Mouse (Mus musculus): ENCODE results near the gene Iqgap2. TPM values are rescaled to one million over a fixed set of nuclear protein-coding genes. Genes with fewer than 3 reads are reported as not detected.
A peak's percentile ranks its signal among the peaks of the same experiment; 100 is the strongest.

Iqgap2 gene
- polyA plus RNA-seq, 1 experiment from 2014 or later, result 4.8 TPM

GRCm38 (mm10) chr13:95807106-95807750, 84.5 kb downstream of the Iqgap2 start:
- Histone ChIP-seq H3K4me3 (replicated peaks; ENCODE audit: low read depth, low read length) (no peak overlapping the region), H3K4me1 (ENCODE audit: control insufficient read depth, insufficient read depth, low read length) (peaks cover 25% of the 10 kb centered on the region), H3K4me2 (ENCODE audit: low read length) (peak overlapping the region; percentile 34; the same call in 1 of the 2 replicates), H3K9ac (replicated peaks; ENCODE audit: low read length) (no peak overlapping the region), H3K27ac (replicated peaks; ENCODE audit: low read depth, low read length) (peak overlapping the region; percentile 58), H3K36me3 (ENCODE audit: control insufficient read depth, insufficient read depth, low read length) (no peaks in the 10 kb centered on the region), H3K27me3 (ENCODE audit: control insufficient read depth, insufficient read depth, low read length) (no peaks in the 10 kb centered on the region), H3K9me3 (ENCODE audit: control insufficient read depth, low read length) (no peaks in the 10 kb centered on the region)
- peak; percentile 95 for ATAC-seq (ENCODE audit: low FRiP score, low TSS enrichment)
- 3% methylated on average over 5 of the region's 5 CpGs for WGBS
- peak; percentile 88 for DNase-seq

- H3K4me1 ChIP-seq (ENCODE audit: control insufficient read depth, insufficient read depth, low read length), result peaks cover 25% of the 10 kb centered on the region
- no peak for ATAC-seq (ENCODE audit: low FRiP score, low TSS enrichment)
Observed at GRCm38 (mm10) chr13:95805469-95806166, 86.1 kb downstream of the Iqgap2 start.

GRCm38 (mm10) chr13:95804113-95804512, 87.6 kb downstream of the Iqgap2 start:
- no peaks in the 10 kb centered on the region for H3K9me3 ChIP-seq (ENCODE audit: control insufficient read depth, low read length)
- ATAC-seq (ENCODE audit: low FRiP score, low TSS enrichment), result no peak
- no peaks in the 10 kb centered on the region for H3K27me3 ChIP-seq (ENCODE audit: control insufficient read depth, insufficient read depth, low read length)
- WGBS, result 90% methylated on average over 6 of the region's 6 CpGs
- H3K4me1 ChIP-seq (ENCODE audit: control insufficient read depth, insufficient read depth, low read length), result peaks cover 25% of the 10 kb centered on the region
- no peak overlapping the region for H3K27ac ChIP-seq (replicated peaks; ENCODE audit: low read depth, low read length)
- H3K4me3 ChIP-seq (replicated peaks; ENCODE audit: low read depth, low read length), result no peak overlapping the region
- no peak overlapping the region for H3K9ac ChIP-seq (replicated peaks; ENCODE audit: low read length)
- DNase-seq, result no peak
- no peak overlapping the region for H3K4me2 ChIP-seq (ENCODE audit: low read length)
- H3K36me3 ChIP-seq (ENCODE audit: control insufficient read depth, insufficient read depth, low read length), result no peaks in the 10 kb centered on the region

More at GRCm38 (mm10) chr13:95805469-95806166, 86.1 kb downstream of the Iqgap2 start:
- Histone ChIP-seq H3K4me3 (replicated peaks; ENCODE audit: low read depth, low read length) (no peak overlapping the region), H3K9ac (replicated peaks; ENCODE audit: low read length) (no peak overlapping the region), H3K27ac (replicated peaks; ENCODE audit: low read depth, low read length) (no peak overlapping the region), H3K4me2 (ENCODE audit: low read length) (no peak overlapping the region), H3K27me3 (ENCODE audit: control insufficient read depth, insufficient read depth, low read length) (no peaks in the 10 kb centered on the region), H3K36me3 (ENCODE audit: control insufficient read depth, insufficient read depth, low read length) (no peaks in the 10 kb centered on the region), H3K9me3 (ENCODE audit: control insufficient read depth, low read length) (no peaks in the 10 kb centered on the region)
- 56% methylated on average over 13 of the region's 13 CpGs for WGBS
- DNase-seq, result no peak

GRCm38 (mm10) chr13:95800925-95801324, 90.8 kb downstream of the Iqgap2 start:
- Histone ChIP-seq H3K27me3 (ENCODE audit: control insufficient read depth, insufficient read depth, low read length) (no peaks in the 10 kb centered on the region), H3K9ac (replicated peaks; ENCODE audit: low read length) (no peak overlapping the region), H3K27ac (replicated peaks; ENCODE audit: low read depth, low read length) (no peak overlapping the region), H3K36me3 (ENCODE audit: control insufficient read depth, insufficient read depth, low read length) (no peaks in the 10 kb centered on the region), H3K9me3 (ENCODE audit: control insufficient read depth, low read length) (no peaks in the 10 kb centered on the region), H3K4me2 (ENCODE audit: low read length) (no peak overlapping the region), H3K4me1 (ENCODE audit: control insufficient read depth, insufficient read depth, low read length) (0 out of 2 replicates have a peak, but pooled peaks cover 4% of the 10 kb centered on the region), H3K4me3 (replicated peaks; ENCODE audit: low read depth, low read length) (no peak overlapping the region)
- no peak for ATAC-seq (ENCODE audit: low FRiP score, low TSS enrichment)
- WGBS, result 86% methylated on average over 9 of the region's 9 CpGs
- DNase-seq, result no peak

- Histone ChIP-seq H3K27me3 (ENCODE audit: control insufficient read depth, insufficient read depth, low read length) (no peaks in the 10 kb centered on the region), H3K9ac (replicated peaks; ENCODE audit: low read length) (no peak overlapping the region), H3K4me3 (replicated peaks; ENCODE audit: low read depth, low read length) (no peak overlapping the region), H3K27ac (replicated peaks; ENCODE audit: low read depth, low read length) (no peak overlapping the region), H3K36me3 (ENCODE audit: control insufficient read depth, insufficient read depth, low read length) (no peaks in the 10 kb centered on the region), H3K4me2 (ENCODE audit: low read length) (no peak overlapping the region), H3K4me1 (ENCODE audit: control insufficient read depth, insufficient read depth, low read length) (no peaks in the 10 kb centered on the region), H3K9me3 (ENCODE audit: control insufficient read depth, low read length) (no peaks in the 10 kb centered on the region)
- DNase-seq (no peak), ATAC-seq (ENCODE audit: low FRiP score, low TSS enrichment) (no peak)
- WGBS, result 90% methylated on average over 4 of the region's 4 CpGs
Observed at GRCm38 (mm10) chr13:95799322-95799721, 92.4 kb downstream of the Iqgap2 start.

GRCm38 (mm10) chr13:95798721-95799120, 93.0 kb downstream of the Iqgap2 start:
- Histone ChIP-seq H3K4me2 (ENCODE audit: low read length) (no peak overlapping the region), H3K36me3 (ENCODE audit: control insufficient read depth, insufficient read depth, low read length) (no peaks in the 10 kb centered on the region), H3K9ac (replicated peaks; ENCODE audit: low read length) (no peak overlapping the region), H3K9me3 (ENCODE audit: control insufficient read depth, low read length) (no peaks in the 10 kb centered on the region), H3K4me1 (ENCODE audit: control insufficient read depth, insufficient read depth, low read length) (no peaks in the 10 kb centered on the region), H3K27me3 (ENCODE audit: control insufficient read depth, insufficient read depth, low read length) (no peaks in the 10 kb centered on the region), H3K4me3 (replicated peaks; ENCODE audit: low read depth, low read length) (no peak overlapping the region), H3K27ac (replicated peaks; ENCODE audit: low read depth, low read length) (no peak overlapping the region)
- 48% methylated on average over 6 of the region's 6 CpGs for WGBS
- DNase-seq (no peak), ATAC-seq (ENCODE audit: low FRiP score, low TSS enrichment) (no peak)

- Histone ChIP-seq H3K27me3 (ENCODE audit: control insufficient read depth, insufficient read depth, low read length) (no peaks in the 10 kb centered on the region), H3K9ac (replicated peaks; ENCODE audit: low read length) (no peak overlapping the region), H3K36me3 (ENCODE audit: control insufficient read depth, insufficient read depth, low read length) (no peaks in the 10 kb centered on the region), H3K4me2 (ENCODE audit: low read length) (no peak overlapping the region), H3K4me3 (replicated peaks; ENCODE audit: low read depth, low read length) (no peak overlapping the region), H3K27ac (replicated peaks; ENCODE audit: low read depth, low read length) (no peak overlapping the region), H3K9me3 (ENCODE audit: control insufficient read depth, low read length) (no peaks in the 10 kb centered on the region), H3K4me1 (ENCODE audit: control insufficient read depth, insufficient read depth, low read length) (no peaks in the 10 kb centered on the region)
- ATAC-seq (ENCODE audit: low FRiP score, low TSS enrichment), result no peak
- WGBS, result 96% methylated on average over 2 of the region's 2 CpGs
- DNase-seq, result no peak
Observed at GRCm38 (mm10) chr13:95797530-95797929, 94.2 kb downstream of the Iqgap2 start.

GRCm38 (mm10) chr13:95794346-95794745, 97.4 kb downstream of the Iqgap2 start:
- ATAC-seq (ENCODE audit: low FRiP score, low TSS enrichment) (no peak), DNase-seq (no peak)
- H3K4me2 ChIP-seq (ENCODE audit: low read length), result no peak overlapping the region
- no peaks in the 10 kb centered on the region for H3K27me3 ChIP-seq (ENCODE audit: control insufficient read depth, insufficient read depth, low read length)
- H3K9ac ChIP-seq (replicated peaks; ENCODE audit: low read length), result no peak overlapping the region
- H3K36me3 ChIP-seq (ENCODE audit: control insufficient read depth, insufficient read depth, low read length), result no peaks in the 10 kb centered on the region
- no peak overlapping the region for H3K4me3 ChIP-seq (replicated peaks; ENCODE audit: low read depth, low read length)
- no peaks in the 10 kb centered on the region for H3K4me1 ChIP-seq (ENCODE audit: control insufficient read depth, insufficient read depth, low read length)
- WGBS, result 75% methylated on average over 8 of the region's 8 CpGs
- no peak overlapping the region for H3K27ac ChIP-seq (replicated peaks; ENCODE audit: low read depth, low read length)
- no peaks in the 10 kb centered on the region for H3K9me3 ChIP-seq (ENCODE audit: control insufficient read depth, low read length)

GRCm38 (mm10) chr13:95790883-95791282, 100.8 kb downstream of the Iqgap2 start:
- H3K27ac ChIP-seq (replicated peaks; ENCODE audit: low read depth, low read length), result no peak overlapping the region
- H3K4me2 ChIP-seq (ENCODE audit: low read length), result no peak overlapping the region
- no peak overlapping the region for H3K4me3 ChIP-seq (replicated peaks; ENCODE audit: low read depth, low read length)
- no peaks in the 10 kb centered on the region for H3K27me3 ChIP-seq (ENCODE audit: control insufficient read depth, insufficient read depth, low read length)
- no peak overlapping the region for H3K9ac ChIP-seq (replicated peaks; ENCODE audit: low read length)
- H3K36me3 ChIP-seq (ENCODE audit: control insufficient read depth, insufficient read depth, low read length), result no peaks in the 10 kb centered on the region
- H3K4me1 ChIP-seq (ENCODE audit: control insufficient read depth, insufficient read depth, low read length), result no peaks in the 10 kb centered on the region
- WGBS, result 73% methylated on average over 6 of the region's 6 CpGs
- H3K9me3 ChIP-seq (ENCODE audit: control insufficient read depth, low read length), result no peaks in the 10 kb centered on the region
- DNase-seq (no peak), ATAC-seq (ENCODE audit: low FRiP score, low TSS enrichment) (no peak)
